Mouse (Mus musculus): Measurements from ENCODE around the gene Trim3.
A peak's percentile ranks its signal among the peaks of the same experiment; 100 is the strongest.

Gene Trim3

GRCm38 (mm10) chr7:105633127-105633800 is at the start of gene Trim3:
Trim3 (minus strand) TSS chr7:105633571.
- DNase-seq = peak; percentile 93

DNA sequence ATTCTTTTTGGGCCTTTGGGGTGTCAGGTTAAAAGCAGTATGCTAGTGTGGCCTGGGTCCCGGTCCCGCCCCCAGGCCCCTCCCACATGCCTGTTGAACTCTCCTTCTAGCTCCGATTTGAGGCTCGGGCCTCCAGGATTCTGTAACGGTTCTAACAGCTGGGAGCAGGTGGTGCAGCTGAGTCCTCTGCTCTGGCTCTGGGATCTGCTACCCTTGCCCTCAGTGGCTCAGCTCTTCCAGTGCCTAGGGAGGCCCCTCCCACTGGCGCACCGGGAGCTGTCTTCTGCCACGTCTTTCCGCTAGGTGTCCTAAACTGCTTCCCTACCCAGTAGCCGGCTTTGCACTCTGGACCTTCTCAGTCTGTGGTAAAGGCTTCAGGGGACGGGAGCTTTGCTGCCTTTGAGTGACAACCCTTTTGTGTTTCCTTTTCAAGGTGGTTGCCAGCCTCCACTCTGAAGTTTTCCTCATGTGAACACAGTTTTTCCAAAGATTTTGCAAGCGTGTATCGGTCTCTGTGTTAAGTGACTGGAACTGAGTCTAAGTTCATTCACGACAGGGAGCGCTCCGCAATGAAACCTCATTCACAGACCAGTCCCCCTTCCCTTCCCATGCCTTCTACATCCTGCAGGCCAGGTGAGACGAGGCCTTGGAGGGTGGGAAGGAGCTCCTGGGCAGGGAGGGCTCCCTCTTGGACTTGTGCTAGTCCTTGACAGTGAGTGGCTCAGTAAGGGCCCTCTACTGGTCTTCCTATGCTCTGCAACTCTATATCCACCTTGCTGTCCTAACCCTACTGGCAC is 17.5 kb upstream of the Trim3 start, which contains the start of gene Dnhd1:
Gene Dnhd1 (plus strand): TSS at position 189 of the 797 bp plus-strand sequence.
- DNase-seq = peak; percentile 90

GRCm38 (mm10) chr7:105641936-105642335 is 8.6 kb upstream of the Trim3 start:
- DNase-seq = no peak

DNA sequence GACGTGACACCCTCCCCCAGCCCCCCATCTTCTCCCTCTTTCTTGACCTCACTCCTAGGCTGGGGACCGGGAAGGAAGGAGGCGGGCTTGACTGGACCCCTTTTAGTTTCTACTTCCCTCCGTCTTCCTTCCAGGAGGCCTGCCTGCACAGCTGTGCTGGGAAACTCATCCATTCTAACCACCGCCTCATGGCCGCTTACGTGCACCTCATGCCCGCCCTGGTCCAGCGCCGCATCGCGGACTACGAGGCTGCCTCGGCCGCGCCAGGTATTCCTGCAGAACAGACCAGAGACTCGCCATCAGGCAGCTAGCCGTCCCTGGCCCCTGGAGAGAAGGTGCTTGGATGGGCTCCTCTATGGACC is 7.5 kb upstream of the Trim3 start:
- DNase-seq = no peak

DNA sequence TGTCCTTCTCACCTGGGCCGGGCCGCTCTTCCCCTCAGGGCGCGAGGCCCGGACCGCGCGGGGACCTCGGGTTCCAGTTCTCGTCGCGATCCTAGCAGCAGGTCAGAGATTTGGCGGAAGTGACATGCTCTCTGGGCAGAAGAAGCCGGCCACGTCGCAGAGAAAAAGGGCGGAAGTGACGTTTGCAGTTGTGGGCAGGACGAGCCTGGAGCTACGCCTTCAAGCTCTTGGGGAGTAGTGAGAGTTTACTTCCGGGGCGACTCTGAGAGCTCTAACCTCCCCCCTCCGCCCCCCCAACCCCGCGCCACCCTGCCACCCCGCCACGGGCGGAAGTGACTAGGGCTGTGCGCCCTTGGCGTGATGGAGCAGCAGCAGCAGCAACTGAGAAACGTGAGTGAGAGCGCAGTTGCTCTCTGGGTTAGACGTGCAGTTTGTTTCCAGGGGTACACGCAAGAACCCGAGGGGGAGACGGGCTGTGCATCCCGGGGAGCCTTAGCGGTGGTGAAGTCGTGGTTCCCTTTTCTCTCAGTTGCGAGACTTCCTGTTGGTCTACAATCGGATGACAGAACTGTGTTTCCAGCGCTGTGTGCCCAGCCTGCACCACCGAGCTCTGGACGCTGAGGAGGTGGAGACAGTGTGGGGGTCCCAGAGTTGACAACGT is 7.0 kb upstream of the Trim3 start, which contains the start of the genes Arfip2 and Gm45799:
Gene Arfip2 (minus strand): TSS at position 184 of the 661 bp plus-strand sequence.
Gene Gm45799 (plus strand): TSS at position 320 of the 661 bp plus-strand sequence.
- peak; percentile 99 for DNase-seq

DNA sequence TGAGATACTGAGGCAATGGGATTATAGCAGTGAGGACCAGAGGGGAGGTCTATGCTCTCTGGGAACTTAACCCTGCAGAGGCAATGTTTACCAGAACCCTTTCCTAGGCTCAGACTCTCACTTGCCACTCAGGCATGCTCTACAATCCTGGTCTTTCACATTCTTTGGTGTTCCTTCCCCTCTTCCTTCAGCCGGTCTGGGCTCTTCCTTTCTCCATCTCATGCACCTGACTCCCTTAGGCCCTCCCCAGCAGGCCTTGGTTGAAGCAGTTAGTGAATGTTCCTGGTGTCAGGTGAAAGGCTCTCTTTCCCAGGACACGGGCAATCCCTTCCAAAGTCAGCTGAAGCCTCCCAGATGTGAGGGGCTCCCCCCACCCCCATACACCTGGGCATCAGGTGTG is 6.4 kb upstream of the Trim3 start, which contains the start of gene Timm10b:
Gene Timm10b (plus strand): TSS at position 301 of the 400 bp plus-strand sequence.
- no peak for DNase-seq

GRCm38 (mm10) chr7:105639304-105639703 is 5.9 kb upstream of the Trim3 start:
- peak; percentile 54 for DNase-seq

DNA sequence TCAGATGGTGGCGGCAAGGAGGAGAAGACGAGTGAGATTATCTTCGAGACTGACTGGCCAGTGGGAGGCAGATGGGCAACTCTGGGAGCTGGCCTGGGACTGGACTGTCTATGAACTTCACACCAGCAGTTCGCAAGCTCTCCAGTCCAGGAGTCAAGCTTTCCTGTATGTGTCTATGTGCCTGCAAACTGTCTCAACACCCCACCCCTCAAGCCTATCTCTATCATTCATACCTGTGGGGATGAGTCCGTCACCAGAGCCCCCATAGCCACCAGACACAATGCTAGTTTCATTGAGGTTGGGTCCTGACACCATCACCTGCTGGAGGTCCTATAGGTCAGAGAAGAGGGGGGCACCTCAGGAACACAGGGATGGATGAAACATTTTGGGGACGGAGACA is 5.4 kb upstream of the Trim3 start:
- no peak for DNase-seq

GRCm38 (mm10) chr7:105635726-105636125 is 2.4 kb upstream of the Trim3 start:
- no peak for DNase-seq

DNA sequence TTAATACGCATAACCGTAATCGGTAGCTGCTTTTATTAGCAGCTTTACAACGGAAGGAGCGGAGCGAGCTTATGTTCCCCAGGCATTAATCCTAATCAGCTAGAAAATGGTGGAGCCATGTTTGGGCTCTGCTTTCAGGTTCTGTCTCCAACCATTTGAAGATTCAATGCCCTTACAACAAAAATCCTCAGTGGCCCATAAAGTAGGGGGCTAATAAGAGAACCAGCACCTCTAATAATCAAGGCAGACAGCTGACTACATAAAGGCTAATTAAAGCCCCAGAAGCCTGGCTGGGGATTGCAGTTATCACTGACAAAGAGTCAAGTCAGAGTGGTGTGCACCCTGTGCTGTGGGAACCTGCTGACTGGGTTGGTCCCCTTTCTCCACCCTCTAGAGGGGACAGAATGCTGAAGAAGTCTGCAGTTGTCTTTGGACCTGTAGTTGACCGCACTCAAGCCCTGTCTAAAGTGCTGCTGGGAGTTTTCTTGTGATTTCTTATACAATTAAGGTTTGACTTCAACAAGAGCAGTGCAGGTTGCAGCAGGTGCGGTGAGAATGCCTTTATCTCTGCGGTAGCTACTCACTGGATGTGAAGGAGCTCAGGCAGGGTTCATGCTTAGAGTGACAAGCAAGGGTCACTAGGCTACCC is 1.0 kb upstream of the Trim3 start:
- DNase-seq = no peak

DNA sequence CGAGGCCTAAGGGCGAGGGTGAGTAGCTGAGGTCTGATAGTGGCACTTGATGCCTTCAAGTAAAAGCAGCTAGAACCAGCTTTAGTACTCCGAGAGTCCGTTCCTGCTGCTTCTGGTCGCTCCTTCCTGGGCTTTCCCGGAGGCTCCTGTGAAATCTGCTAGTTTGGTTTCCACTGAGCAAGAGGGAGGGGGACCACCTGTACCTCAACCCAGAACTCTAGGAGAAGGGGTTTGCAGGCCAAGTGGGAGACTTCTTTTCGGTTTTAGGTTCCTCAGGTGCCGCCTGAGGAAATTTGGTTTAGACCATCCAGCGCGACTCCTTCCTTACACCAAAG is 397 bp upstream of the Trim3 start:
- DNase-seq = no peak

DNA sequence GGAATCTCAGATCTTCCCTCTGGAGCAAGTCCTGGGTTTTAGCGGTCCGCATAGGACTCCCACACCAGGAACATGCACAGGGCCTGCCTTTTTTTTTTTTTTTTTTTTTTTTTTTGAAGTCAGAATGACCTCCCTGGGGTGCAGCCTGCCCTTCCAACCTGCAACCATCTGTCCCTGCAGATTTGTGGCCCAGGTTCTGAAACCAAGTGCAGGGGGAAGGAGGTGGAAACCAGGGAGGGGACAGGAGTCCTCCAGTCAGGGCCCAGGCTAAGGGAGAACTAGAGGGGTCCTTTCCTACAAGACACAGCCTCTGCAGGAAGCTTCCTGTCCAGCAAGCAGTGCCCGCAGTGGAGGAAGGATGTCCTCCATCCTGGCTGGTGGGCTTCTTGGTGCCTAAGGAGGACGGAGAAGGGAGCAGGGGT is 809 bp downstream of the Trim3 start:
- DNase-seq = no peak

DNA sequence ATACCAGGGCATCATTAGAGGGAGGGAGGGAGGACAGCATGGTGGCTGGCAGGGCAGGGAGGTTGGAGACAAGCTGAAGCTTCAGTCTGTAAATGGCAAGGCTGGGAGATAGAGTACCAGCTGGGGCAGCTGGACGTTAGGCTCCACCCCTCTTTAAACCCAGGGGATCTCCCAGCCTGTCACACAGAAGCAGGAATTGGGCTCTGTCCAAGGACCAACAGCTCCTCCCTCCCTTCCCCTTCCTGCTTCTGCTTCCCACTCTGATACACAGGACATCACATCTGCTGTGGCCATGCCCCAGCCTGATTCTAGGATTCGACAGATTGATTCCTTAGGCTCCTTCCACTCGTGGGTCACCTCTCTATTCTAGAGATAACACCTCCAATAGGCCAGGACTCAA is 4.7 kb downstream of the Trim3 start:
- peak; percentile 93 for DNase-seq

DNA sequence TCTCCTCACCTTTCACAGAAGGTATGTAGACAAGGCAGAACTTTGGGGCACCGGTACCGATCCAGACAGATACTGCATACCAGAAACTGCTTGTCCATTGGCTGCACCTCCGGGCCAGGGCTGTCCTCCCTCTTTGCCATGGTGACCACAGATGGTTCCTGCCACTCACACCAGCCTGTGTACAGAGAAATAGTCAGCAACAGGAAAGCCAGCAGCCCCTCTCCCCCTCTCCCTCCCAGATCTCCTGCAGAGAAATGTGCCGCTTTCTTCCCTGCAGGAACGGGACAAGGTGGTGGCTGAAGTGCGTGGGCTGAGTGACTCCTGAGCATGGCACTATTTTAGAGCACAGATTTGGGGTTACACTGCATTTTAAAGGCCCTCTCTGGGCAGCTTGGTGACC is 8.0 kb downstream of the Trim3 start:
- DNase-seq = peak; percentile 73

DNA sequence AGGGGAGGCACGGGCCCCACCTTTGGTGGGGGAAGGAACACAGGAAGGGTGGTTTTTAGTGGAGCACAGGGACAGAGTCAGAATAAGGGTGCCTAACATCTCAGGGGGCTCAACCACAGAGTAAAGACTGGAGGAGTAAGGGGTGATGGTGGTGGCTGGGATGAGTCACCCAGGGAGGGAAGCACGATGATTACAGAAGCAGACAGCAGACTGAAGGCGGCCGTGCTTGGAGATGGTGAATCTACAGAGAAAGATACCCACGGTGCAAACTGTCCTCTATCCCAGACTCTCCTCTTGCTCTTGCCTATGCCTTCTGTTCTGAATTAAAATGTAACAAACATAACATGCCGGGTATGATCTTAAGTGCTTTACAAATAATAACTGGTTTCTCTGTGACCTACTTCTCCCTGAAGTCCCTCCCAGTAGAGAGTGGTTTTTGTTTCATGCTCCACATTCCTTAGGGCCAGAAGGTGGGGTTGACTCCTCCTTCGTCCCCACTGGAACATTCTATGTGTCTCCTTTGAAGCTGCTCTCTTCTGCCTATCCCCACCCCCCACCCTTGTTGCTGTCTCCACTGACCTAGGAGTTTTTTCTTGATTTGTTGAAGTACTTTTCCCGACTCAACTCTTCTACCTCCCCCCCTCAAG is 11.6 kb downstream of the Trim3 start:
- DNase-seq = peak; percentile 55

GRCm38 (mm10) chr7:105621053-105621452 is 12.3 kb downstream of the Trim3 start:
- DNase-seq = peak; percentile 70

DNA sequence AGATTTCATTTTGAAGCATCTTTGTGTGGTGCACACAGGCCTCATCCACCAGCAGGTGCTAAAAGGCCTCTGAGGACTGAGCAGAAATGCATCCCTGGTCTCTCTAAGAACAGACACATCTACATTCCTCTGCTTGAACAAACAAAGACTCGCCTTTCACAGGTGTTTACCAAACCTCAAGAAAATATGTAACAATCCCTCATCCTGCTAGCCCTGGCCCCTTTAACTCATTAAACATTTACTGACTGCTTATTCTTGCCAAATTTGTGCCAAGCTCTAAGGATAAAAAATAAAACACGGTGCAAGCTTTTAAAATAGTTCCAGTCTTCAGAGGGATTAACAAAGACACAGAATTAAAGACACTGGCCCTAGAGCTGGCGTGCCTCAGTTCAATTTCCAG is 13.7 kb downstream of the Trim3 start:
- DNase-seq = no peak

- DNase-seq = no peak
Measured at GRCm38 (mm10) chr7:105617810-105618209, 15.6 kb downstream of the Trim3 start.

DNA sequence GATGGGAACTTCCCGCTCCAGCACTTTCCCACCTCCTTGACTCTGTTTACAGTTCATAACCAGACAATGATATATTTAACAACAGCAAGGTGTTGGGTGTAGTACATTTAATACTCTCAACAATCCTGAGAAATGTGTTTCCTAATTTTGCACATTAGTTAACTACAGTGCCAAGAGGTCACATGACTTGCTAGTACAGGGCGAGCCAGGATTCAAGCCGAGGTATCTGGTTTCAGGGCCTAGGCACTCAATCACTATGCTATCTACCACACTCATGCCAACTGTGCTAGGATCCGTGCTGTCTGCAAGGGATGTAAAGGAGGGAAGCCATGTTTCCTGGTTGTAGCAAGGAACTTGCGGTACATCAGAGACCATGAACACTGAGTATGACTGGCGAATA is 16.8 kb downstream of the Trim3 start:
- no peak for DNase-seq

- DNase-seq = no peak
Measured at GRCm38 (mm10) chr7:105615720-105616119, 17.7 kb downstream of the Trim3 start.

- no peak for DNase-seq
Measured at GRCm38 (mm10) chr7:105614400-105614799, 19.0 kb downstream of the Trim3 start.

- DNase-seq = no peak
Measured at GRCm38 (mm10) chr7:105611767-105612166, 21.6 kb downstream of the Trim3 start.

DNA sequence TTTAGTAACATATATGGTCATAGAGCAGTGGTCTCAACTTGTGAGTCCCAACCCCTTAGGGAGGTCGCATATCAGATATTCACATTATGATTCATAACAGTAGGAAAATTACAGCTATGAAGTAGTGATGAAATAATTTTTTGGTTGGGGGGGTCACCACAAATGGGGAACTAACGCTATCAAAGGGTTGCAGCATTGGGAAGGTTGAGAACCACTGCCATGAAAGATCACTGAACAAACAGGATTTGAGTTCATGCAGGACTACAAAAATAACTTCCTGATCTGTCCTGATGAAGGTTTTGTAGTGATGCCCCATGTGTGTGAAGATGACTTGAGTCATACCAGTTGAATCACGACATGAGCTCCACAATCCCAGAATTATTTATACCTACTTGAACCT is 24.9 kb downstream of the Trim3 start:
- no peak for DNase-seq
